Mouse (Mus musculus) right cerebral cortex, postnatal 14 days (tissue): ENCODE results near the gene Hdac9.
"Not testable (repeated sequence)": the region's sequence is repeated elsewhere in the genome, so short reads cannot be mapped to it uniquely, and the experiment has no call there.

Experiments used
- DNase-seq: peaks from one replicate; pipeline ENCODE4 v3.0.0; 2022

The Hdac9 gene

DNA sequence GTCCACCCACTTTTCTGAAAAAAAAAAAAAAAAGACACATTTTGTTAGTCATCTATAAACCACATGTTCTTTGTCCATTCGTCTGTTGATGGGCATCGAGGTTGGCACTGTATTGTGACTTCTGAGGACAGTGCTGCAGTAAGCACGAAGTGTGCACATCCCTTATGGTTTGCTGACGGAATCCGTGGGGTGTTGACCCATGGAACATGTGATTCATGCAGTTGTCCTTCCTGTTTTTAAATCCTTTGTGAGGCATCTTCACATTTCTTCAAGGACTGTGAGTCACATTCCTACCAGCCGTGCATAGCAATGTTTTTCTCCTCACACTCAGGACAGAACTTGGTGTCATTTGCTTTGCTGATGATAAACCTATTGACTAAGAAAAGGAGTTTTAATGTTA lies 875.9 kb downstream of the Hdac9 start:
- DNase-seq = no peak

DNA sequence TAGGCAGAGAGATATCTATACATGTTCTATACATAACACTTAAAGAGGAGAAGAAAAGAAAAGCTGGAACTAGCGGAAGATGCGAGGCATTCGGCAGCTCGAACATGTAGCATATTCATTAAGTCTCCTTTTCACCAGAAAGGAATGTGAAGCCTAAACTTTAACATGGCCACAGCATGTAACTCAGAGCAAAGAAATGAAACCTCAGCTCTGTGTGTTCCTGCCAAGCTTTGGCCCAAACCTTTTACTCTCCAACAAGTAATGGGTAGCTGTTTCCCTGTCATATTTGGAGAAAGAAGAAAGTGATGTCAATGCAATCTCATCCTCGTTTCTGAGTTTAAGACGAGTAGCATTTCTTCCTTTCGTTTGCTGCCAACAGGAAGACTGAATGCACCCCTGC lies 876.8 kb downstream of the Hdac9 start:
- DNase-seq = no peak

DNA sequence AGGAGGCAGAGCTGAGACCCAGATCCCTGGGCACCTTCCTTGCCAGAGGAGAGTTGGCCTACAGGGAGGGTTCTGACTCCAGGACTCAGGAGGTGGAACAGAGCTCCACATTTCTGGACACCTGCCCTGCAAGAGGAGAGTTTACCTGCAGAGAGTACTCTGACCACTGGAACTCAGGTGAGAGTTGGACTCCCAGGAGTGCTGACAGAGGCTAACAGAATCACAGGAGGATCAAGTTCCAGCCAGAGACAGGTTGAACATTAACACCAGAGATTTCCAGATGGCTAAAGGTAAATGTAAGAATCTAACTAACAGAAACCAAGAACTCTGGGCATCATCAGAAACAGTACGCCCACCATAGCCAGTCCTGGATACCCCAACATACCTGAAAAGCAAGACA lies 907.1 kb downstream of the Hdac9 start:
- DNase-seq = not testable (repeated sequence)
